8 mouse cellular contexts compared by ENCODE assay signal in the genomic region with DNA sequence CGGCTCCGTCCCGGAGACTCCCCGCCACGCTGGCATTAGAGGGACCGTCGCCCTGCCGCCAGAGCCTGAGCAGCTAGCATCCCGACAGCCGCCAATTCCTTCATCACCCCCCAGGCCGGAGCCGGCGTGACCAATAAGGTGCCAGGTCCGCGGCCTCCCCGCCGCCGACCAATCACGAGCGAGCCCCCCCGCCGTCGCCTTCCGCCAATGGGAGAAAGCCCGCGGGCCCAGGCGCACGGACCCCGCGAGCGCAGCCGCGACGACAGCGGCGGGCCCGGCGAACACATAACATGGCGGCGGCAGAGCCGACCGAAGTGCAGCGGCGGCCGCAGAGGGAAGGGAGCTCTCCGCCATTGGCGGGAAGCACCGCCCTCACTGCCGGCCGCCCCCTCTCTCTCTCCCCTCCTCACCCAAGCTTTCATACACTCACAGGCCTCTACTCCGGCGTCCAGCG. TPM values are rescaled to one million over a fixed set of nuclear protein-coding genes. Genes with fewer than 3 reads are reported as not detected.
DNase-seq lines count a peak whose midpoint lies in the region; ATAC-seq and TF ChIP-seq lines count a peak whose summit lies in the region.

No protein-coding gene starts in this region.

- peak; percentile 83 for DNase-seq in 3T3-L1 (ENCODE audit: low read depth, low spot score)
- DNase-seq in adrenal gland, postnatal 4 days (ENCODE audit: low spot score in 2 of 2) = peak; percentile 94 to 97
- DNase-seq in heart, adult 2 months = peak; percentile 95 to 97
- peak; percentile 95 to 96 for DNase-seq in kidney, adult 8-10 months
- DNase-seq in spleen, adult 18-20 months = peak; percentile 91 to 93

- H3K9ac ChIP-seq in embryonic facial prominence, embryonic 13.5 days = peak overlapping the region; percentile 100
- peak overlapping the region; percentile 93 for H3K9ac ChIP-seq in heart, adult 2 months (ENCODE audit: low read depth, low read length)
- H3K9ac ChIP-seq in limb, embryonic 13.5 days = peak overlapping the region; percentile 98
- H3K9ac ChIP-seq in midbrain, embryonic 15.5 days = peak overlapping the region; percentile 99

- no peak for TF ChIP-seq EP300 in heart, adult 2 months (IDR thresholded peaks at IDR 0.05; ENCODE audit: insufficient read depth, low read depth, low read length)

- H3K27me3 ChIP-seq in embryonic facial prominence, embryonic 13.5 days = no peaks in the 10 kb centered on the region
- no peaks in the 10 kb centered on the region for H3K27me3 ChIP-seq in heart, adult 2 months (ENCODE audit: control insufficient read depth, insufficient read depth, low read length)
- no peaks in the 10 kb centered on the region for H3K27me3 ChIP-seq in limb, embryonic 13.5 days
- H3K27me3 ChIP-seq in midbrain, embryonic 15.5 days (replicated peaks) = no peaks in the 10 kb centered on the region

- H3K4me1 ChIP-seq in embryonic facial prominence, embryonic 13.5 days = peaks cover 25% of the 10 kb centered on the region
- H3K4me1 ChIP-seq in heart, adult 2 months (ENCODE audit: control insufficient read depth, insufficient read depth, low read length) = peaks cover 5% of the 10 kb centered on the region
- H3K4me1 ChIP-seq in limb, embryonic 13.5 days = peaks cover 22% of the 10 kb centered on the region
- H3K4me1 ChIP-seq in midbrain, embryonic 15.5 days = peaks cover 29% of the 10 kb centered on the region

- TF ChIP-seq POLR2A in heart, adult 2 months (IDR thresholded peaks at IDR 0.05; ENCODE audit: insufficient read depth, low read depth, low read length) = peak; percentile 69

- under 1% methylated on average over 50 of the region's 53 CpGs for WGBS in embryonic facial prominence, embryonic 13.5 days
- 1% methylated on average over 46 of the region's 53 CpGs for WGBS in heart, adult 2 months
- WGBS in limb, embryonic 13.5 days = 0% methylated on average over 52 of the region's 53 CpGs
- under 1% methylated on average over 43 of the region's 53 CpGs for WGBS in midbrain, embryonic 15.5 days

- H3K4me3 ChIP-seq in embryonic facial prominence, embryonic 13.5 days = peak overlapping the region; percentile 73
- peak overlapping the region; percentile 89 for H3K4me3 ChIP-seq in heart, adult 2 months
- H3K4me3 ChIP-seq in limb, embryonic 13.5 days = peak overlapping the region; percentile 72
- peak overlapping the region; percentile 81 for H3K4me3 ChIP-seq in midbrain, embryonic 15.5 days

- ATAC-seq in embryonic facial prominence, embryonic 13.5 days (ENCODE audit: insufficient number of reproducible peaks, insufficient read depth, low FRiP score, low TSS enrichment, low read depth) = peak; percentile 95
- ATAC-seq in limb, embryonic 13.5 days (ENCODE audit: low FRiP score, low read depth) = peak; percentile 95
- peak; percentile 96 for ATAC-seq in midbrain, embryonic 15.5 days (replicated peaks)

- H3K4me2 ChIP-seq in embryonic facial prominence, embryonic 13.5 days = peak overlapping the region; percentile 65
- H3K4me2 ChIP-seq in limb, embryonic 13.5 days (replicated peaks) = peak overlapping the region; percentile 81
- H3K4me2 ChIP-seq in midbrain, embryonic 15.5 days = peak overlapping the region; percentile 69

- H3K79me2 ChIP-seq in heart, adult 2 months (replicated peaks; ENCODE audit: control insufficient read depth, insufficient read depth, low read length) = peaks cover 7% of the 10 kb centered on the region

- TF ChIP-seq CTCF in heart, adult 2 months (IDR thresholded peaks at IDR 0.05) = no peak

- intact Hi-C loops in heart, adult 2 months (cut with DNase I) = no loop called here

- H3K9me3 ChIP-seq in embryonic facial prominence, embryonic 13.5 days = no peaks in the 10 kb centered on the region
- no peaks in the 10 kb centered on the region for H3K9me3 ChIP-seq in limb, embryonic 13.5 days
- no peaks in the 10 kb centered on the region for H3K9me3 ChIP-seq in midbrain, embryonic 15.5 days

- H3K36me3 ChIP-seq in embryonic facial prominence, embryonic 13.5 days = no peaks in the 10 kb centered on the region
- peaks cover 13% of the 10 kb centered on the region for H3K36me3 ChIP-seq in heart, adult 2 months (ENCODE audit: control insufficient read depth, insufficient read depth, low read length)
- H3K36me3 ChIP-seq in limb, embryonic 13.5 days = no peaks in the 10 kb centered on the region
- no peaks in the 10 kb centered on the region for H3K36me3 ChIP-seq in midbrain, embryonic 15.5 days (replicated peaks)

- peak overlapping the region; percentile 99 for H3K27ac ChIP-seq in embryonic facial prominence, embryonic 13.5 days
- H3K27ac ChIP-seq in heart, adult 2 months = peak overlapping the region; percentile 95
- H3K27ac ChIP-seq in limb, embryonic 13.5 days = peak overlapping the region; percentile 99
- peak overlapping the region; percentile 100 for H3K27ac ChIP-seq in midbrain, embryonic 15.5 days

RNA-seq across cellular contexts. Expression of gene Nfyc, which starts 6.2 kb away (rescaled TPM):
- total RNA-seq in adrenal gland, postnatal 4 days (2021) = 10 to 100 TPM; 68.2 to 73.5 TPM
- polyA plus RNA-seq in embryonic facial prominence, embryonic 13.5 days (2015; fragmentation: Nextera tagmentation; extraction: Ambion mirVana) = 99.4 and 106 TPM in 2 replicates
- total RNA-seq in heart, adult 2 months (2021) = 10 to 100 TPM; 46.0 to 50.6 TPM
- polyA plus RNA-seq in heart, adult 2 months (2012; rRNA removed) = 179 and 212 TPM in 2 replicates
- polyA plus RNA-seq in limb, embryonic 13.5 days (2015; fragmentation: Nextera tagmentation; extraction: Ambion mirVana) = 105 and 109 TPM in 2 replicates
- 79.2 and 81.6 TPM in 2 replicates for polyA plus RNA-seq in midbrain, embryonic 15.5 days (2015; fragmentation: Nextera tagmentation; extraction: Ambion mirVana)

RNA-seq across cellular contexts. Expression of gene Rims3, which starts 29.5 kb away (rescaled TPM):
- total RNA-seq in adrenal gland, postnatal 4 days (2021) = 10 to 100 TPM; 11.8 to 13.9 TPM
- 0.87 and 1.2 TPM in 2 replicates for polyA plus RNA-seq in embryonic facial prominence, embryonic 13.5 days (2015; fragmentation: Nextera tagmentation; extraction: Ambion mirVana)
- under 1 TPM; 0.05 TPM for total RNA-seq in heart, adult 2 months (2021)
- 0.09 and 0.12 TPM in 2 replicates for polyA plus RNA-seq in heart, adult 2 months (2012; rRNA removed)
- polyA plus RNA-seq in limb, embryonic 13.5 days (2015; fragmentation: Nextera tagmentation; extraction: Ambion mirVana) = 0.41 and 0.66 TPM in 2 replicates
- polyA plus RNA-seq in midbrain, embryonic 15.5 days (2015; fragmentation: Nextera tagmentation; extraction: Ambion mirVana) = 25.4 and 27.0 TPM in 2 replicates

Comparison
In these comparisons a context has a peak if more than half of its experiments do, and no peak if none do; other contexts are left out.
1. Peak in every context shown above with its lines: DNase-seq, ATAC-seq, H3K4me3 ChIP-seq and H3K27ac ChIP-seq.
2. RNA of gene Rims3, which starts 29.5 kb away (polyA plus RNA-seq): 25.4 to 27.0 TPM in midbrain, embryonic 15.5 days; 0.87 to 1.2 TPM in embryonic facial prominence, embryonic 13.5 days, 0.41 to 0.66 TPM in limb, embryonic 13.5 days and 0.09 to 0.12 TPM in heart, adult 2 months; every median in the first group is over 10 times any median in the second.